Mouse (Mus musculus) liver, embryonic 11.5 days (tissue): ENCODE measurements around the gene Tfpi. TPM values are rescaled to one million over a fixed set of nuclear protein-coding genes. Genes with fewer than 3 reads are reported as not detected.
A peak's percentile ranks its signal among the peaks of the same experiment; 100 is the strongest.
"Not testable (repeated sequence)": the region's sequence is repeated elsewhere in the genome, so short reads cannot be mapped to it uniquely, and the experiment has no call there.

Experiments
- ATAC-seq: fragments of 200-750 bp; cut with Nextera tagmentation; replicated peaks from 2 replicates; pipeline ENCODE4 v1.8.0; 2017; ENCODE audit warnings: moderate number of reproducible peaks, mild to moderate bottlenecking, moderate TSS enrichment, moderate library complexity; ENCODE audit not compliant: low FRiP score
- DNase-seq: peaks from one replicate; pipeline ENCODE4 v3.0.0-alpha.2; 2017; ENCODE audit warnings: low spot score
- H3K27ac ChIP-seq: fragments of 300-500 bp; sonication (generic); 2 replicates; pipeline ENCODE4 v1.5.1; 2014; ENCODE audit warnings: mild to moderate bottlenecking, low read depth, low read length, control low read depth
- H3K27me3 ChIP-seq: fragments of 300-500 bp; sonication (generic); replicated peaks from 2 replicates; pipeline ENCODE4 v1.6.1; 2014; ENCODE audit warnings: low read length, mixed read lengths; ENCODE audit not compliant: control insufficient read depth, insufficient read depth
- H3K36me3 ChIP-seq: fragments of 300-500 bp; sonication (generic); 2 replicates; pipeline ENCODE4 v1.6.1; 2014; ENCODE audit warnings: mild to moderate bottlenecking, low read length, moderate library complexity, mixed read lengths; ENCODE audit not compliant: control insufficient read depth, insufficient read depth
- H3K4me1 ChIP-seq: fragments of 300-500 bp; sonication (generic); replicated peaks from 2 replicates; pipeline ENCODE4 v1.6.1; 2014; ENCODE audit warnings: low read length, mixed read lengths; ENCODE audit not compliant: control insufficient read depth, insufficient read depth
- H3K4me2 ChIP-seq: fragments of 300-500 bp; sonication (generic); 2 replicates; pipeline ENCODE4 v1.6.1; 2014; ENCODE audit warnings: mild to moderate bottlenecking, control low read depth, moderate library complexity
- H3K4me3 ChIP-seq: fragments of 300-500 bp; sonication (generic); 2 replicates; pipeline ENCODE4 v1.5.1; 2014; ENCODE audit warnings: low read depth, low read length, control low read depth
- H3K9ac ChIP-seq: fragments of 300-500 bp; sonication (generic); 2 replicates; pipeline ENCODE4 v1.6.1; 2014; ENCODE audit warnings: low read depth, low read length, control low read depth
- H3K9me3 ChIP-seq: fragments of 300-500 bp; sonication (generic); 2 replicates; pipeline ENCODE4 v1.6.1; 2016; ENCODE audit warnings: low read length, inconsistent platforms, mixed read lengths; ENCODE audit not compliant: control insufficient read depth
- WGBS: fragments of 180-500 bp; shearing (Covaris S2); extraction: QIAGEN DNeasy Blood & Tissue Kit; methylation state at CpG from one replicate; pipeline ENCODE4 v1.1.7; 2014; 5-methylcytosine and 5-hydroxymethylcytosine counted together
- polyA plus RNA-seq: library from polyadenylated mRNA; unstranded; fragments of >200 nt; fragmentation: Nextera tagmentation; extraction: Ambion mirVana; gene quantifications from 2 replicates; pipeline ENCODE4 v1.2.1, GENCODE M21; 2014

Tfpi gene
- polyA plus RNA-seq, 1 experiment from 2014 or later: 41.9 TPM

DNA sequence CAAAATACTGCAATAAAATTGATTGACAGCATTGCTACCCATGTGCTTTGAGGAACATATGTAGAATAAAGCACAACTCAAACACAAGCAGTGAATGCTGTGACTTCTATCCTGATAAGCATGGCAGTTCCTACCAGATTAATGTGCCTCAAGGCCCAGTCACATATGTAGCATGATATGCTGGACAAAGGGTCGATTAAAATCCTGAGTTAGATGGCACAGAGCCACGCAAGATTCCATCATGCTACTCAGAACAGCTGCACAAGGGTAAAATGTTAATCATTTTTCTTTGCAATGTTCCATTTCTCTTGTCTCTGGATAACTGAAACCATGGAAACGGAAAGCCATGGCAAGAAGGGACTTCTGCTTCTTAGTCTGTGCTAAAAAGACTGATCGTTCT is 80.0 kb downstream of the Tfpi start:
- no peak for ATAC-seq
- peaks cover 5% of the 10 kb centered on the region; the same call in 1 of the 2 replicates for H3K4me1 ChIP-seq
- H3K27ac ChIP-seq: no peak overlapping the region
- H3K27me3 ChIP-seq: no peaks in the 10 kb centered on the region
- 80% methylated on average over 4 of the region's 4 CpGs for whole genome bisulfite sequencing
- DNase-seq: no peak
- H3K9ac ChIP-seq: no peak overlapping the region
- H3K4me3 ChIP-seq: no peak overlapping the region
- H3K36me3 ChIP-seq: no peaks in the 10 kb centered on the region
- no peak overlapping the region for H3K4me2 ChIP-seq
- H3K9me3 ChIP-seq: no peaks in the 10 kb centered on the region

DNA sequence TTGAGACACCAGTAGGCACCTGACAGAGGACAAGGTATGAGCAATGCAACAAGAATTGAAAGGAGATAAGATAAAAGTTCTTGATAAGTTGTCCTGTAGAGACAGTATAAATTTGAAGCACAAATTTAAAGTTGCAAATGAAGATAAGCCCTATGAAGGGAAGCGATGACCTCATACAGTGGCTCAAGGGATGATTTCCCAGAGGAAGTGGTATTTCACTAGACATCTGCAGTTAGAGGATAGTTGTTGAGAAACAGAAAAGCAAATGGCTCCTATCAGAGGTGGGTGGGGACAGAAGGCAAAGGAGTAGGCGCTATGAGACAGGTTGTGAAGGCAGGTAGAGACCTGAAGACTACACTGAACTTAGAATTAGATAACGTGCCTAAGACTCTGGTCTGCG is 83.3 kb downstream of the Tfpi start:
- DNase-seq (no peak), ATAC-seq (no peak)
- Histone ChIP-seq H3K4me1 (peaks cover 5% of the 10 kb centered on the region; the same call in 1 of the 2 replicates), H3K4me2 (no peak overlapping the region), H3K27me3 (no peaks in the 10 kb centered on the region), H3K27ac (no peak overlapping the region), H3K4me3 (no peak overlapping the region), H3K9ac (no peak overlapping the region), H3K9me3 (no peaks in the 10 kb centered on the region), H3K36me3 (no peaks in the 10 kb centered on the region)
- 76% methylated on average over 4 of the region's 4 CpGs for WGBS

DNA sequence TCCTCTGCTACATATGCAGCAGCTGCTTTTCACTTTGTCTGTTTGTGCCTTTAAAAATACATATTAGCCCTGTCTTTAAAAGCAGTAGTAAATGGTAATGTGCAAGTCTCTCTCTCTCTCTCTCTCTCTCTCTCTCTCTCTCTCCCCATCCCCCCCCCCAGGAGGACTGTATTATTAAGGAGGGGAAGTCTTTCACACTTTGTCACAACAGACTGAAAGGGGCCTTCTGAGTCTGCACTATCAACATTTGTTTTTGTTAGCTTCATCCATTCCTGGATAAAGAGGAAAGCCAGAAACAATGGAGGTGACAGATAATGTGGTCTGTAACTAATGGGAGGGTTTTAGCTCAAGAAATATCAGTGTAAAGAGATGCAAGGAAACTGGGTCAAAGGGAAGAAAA is 87.5 kb downstream of the Tfpi start:
- Histone ChIP-seq H3K4me2 (no peak overlapping the region), H3K9me3 (no peaks in the 10 kb centered on the region), H3K9ac (no peak overlapping the region), H3K36me3 (no peaks in the 10 kb centered on the region), H3K27me3 (no peaks in the 10 kb centered on the region), H3K27ac (no peak overlapping the region; the same call in 1 of the 2 replicates), H3K4me3 (no peak overlapping the region), H3K4me1 (peaks cover 7% of the 10 kb centered on the region)
- ATAC-seq (no peak), DNase-seq (no peak)

DNA sequence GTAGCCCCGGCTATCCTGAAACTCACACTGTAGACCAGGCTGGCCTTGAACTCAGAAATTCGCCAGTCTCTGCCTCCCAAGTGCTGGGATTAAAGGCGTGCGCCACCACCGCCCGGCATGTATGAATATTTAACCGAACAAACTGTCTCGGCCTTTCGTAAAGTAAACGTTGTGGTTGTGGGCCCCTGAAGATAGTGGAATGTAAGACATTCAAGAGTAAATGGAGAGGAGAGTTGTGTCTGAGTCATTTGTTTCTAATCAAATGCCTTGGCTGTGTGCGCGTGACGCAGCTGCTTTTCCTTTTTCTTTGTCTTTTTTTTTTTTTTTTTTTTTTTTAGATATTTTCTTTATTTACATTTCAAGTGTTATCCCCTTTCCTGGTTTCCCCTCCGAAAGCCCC is 88.0 kb downstream of the Tfpi start:
- WGBS: 83% methylated on average over 14 of the region's 14 CpGs
- H3K4me3 ChIP-seq, H3K27me3 ChIP-seq, H3K9ac ChIP-seq, DNase-seq, H3K36me3 ChIP-seq, H3K4me1 ChIP-seq, H3K27ac ChIP-seq, H3K9me3 ChIP-seq, H3K4me2 ChIP-seq: not testable (repeated sequence)
- ATAC-seq: 0 out of 2 replicates have a peak, but pooled peaks have one; percentile 6

DNA sequence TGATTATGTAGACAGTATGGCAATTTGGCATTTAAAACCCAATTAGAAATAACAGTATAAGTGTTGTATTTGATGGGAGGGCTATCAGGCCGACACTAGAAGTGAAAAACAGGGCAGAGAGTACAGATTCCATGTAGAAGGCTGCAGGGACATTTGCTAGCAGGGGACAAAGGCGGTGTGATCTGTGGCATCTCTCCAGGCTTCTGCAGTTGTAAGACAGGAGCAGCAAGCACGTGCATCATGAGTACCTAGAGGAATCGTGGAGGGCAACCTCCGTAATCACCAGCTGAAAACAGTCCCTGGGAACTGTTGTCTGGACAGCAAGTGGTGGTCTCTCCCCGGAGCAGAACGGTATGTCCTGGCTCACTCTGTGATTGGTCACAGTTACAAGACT is 88.6 kb downstream of the Tfpi start:
- DNase-seq (peak; percentile 36), ATAC-seq (peak; percentile 33; the same call in 1 of the 2 replicates)
- WGBS: 61% methylated on average over 7 of the region's 7 CpGs
- H3K4me2 ChIP-seq: peak overlapping the region; percentile 46
- H3K4me3 ChIP-seq: no peak overlapping the region
- H3K9ac ChIP-seq: no peak overlapping the region
- H3K9me3 ChIP-seq: no peaks in the 10 kb centered on the region
- H3K4me1 ChIP-seq: peaks cover 3% of the 10 kb centered on the region
- H3K36me3 ChIP-seq: no peaks in the 10 kb centered on the region
- H3K27me3 ChIP-seq: no peaks in the 10 kb centered on the region
- peak overlapping the region; percentile 28; the same call in 1 of the 2 replicates for H3K27ac ChIP-seq

DNA sequence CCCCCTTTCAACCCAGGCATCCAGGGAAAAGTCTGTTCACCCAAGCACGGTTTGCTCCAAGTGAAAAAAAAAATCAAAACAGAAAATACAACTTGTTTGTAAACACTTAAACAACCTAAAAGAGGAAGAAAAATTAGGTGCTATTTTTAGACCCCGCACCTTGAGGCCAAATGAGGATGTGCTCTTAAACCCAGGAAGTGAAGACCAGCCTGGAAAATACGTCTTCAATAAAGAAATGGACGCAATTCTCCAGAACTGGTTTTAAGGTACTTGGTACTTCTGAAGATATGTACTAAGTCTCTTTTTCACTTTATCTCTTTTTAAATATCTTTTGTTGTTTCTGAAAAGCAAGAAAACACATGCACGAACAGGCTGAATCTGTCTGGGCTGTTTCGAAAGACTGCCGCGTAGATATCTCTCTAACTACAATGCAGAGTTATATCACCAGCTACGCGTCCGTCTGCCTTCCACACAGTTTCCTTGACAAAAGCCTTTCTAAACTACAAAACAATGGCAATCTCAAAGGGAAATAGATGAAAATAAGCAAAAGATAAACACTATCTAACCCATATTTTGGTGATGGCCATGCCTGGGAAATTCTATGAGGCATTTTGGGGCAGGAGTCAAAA is 89.1 kb downstream of the Tfpi start:
- Histone ChIP-seq H3K9me3 (no peaks in the 10 kb centered on the region), H3K27ac (no peak overlapping the region; the same call in 1 of the 2 replicates), H3K4me2 (peak overlapping the region; percentile 46), H3K4me3 (no peak overlapping the region; the same call in 1 of the 2 replicates), H3K4me1 (peaks cover 3% of the 10 kb centered on the region; the same call in 1 of the 2 replicates), H3K9ac (0 out of 2 replicates have a peak overlapping the region, but pooled peaks have one; percentile 15), H3K36me3 (no peaks in the 10 kb centered on the region), H3K27me3 (no peaks in the 10 kb centered on the region)
- DNase-seq: no peak
- ATAC-seq: no peak
- WGBS: 45% methylated on average over 11 of the region's 11 CpGs

DNA sequence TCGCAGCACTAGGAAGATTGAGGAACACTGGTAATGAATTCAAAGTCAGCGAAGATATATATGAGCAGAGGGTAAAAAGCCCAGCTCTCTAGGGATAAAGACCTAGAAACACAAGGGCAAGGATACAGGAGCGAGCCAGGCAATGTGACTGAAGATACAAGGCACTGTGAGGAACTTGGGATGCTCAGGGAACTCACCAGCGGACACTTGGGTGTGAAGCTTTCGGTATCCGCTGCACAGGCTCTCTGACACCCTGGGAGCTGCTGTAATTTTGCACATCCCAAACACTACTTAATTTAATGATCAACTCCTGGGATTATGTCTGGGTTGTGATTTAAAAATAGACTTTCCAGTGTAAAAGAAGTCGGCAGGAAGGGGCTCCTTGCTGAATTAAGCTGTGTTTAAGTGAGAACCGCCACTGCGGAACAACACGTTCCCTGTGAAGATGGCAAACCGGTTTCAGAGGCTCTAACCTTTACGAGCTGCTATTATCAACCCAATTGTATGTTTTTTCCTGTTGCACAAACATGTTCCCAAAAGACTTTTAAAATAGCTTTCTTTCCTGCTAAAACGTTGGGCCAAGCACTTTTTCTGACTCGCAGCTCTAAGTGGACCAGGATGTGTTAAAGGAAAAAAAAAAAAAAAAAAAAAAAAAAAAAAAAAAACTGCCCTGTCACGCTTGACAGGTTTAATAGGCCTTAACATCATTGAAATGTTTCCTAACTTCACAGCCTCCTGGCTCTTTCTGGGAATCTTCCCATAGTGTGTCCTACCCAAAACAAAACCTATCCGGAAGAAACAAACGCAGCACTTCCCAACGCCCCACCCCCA is 89.8 kb downstream of the Tfpi start:
- no peak for ATAC-seq
- Histone ChIP-seq H3K4me1 (peaks cover 3% of the 10 kb centered on the region; the same call in 1 of the 2 replicates), H3K4me3 (no peak overlapping the region), H3K9ac (0 out of 2 replicates have a peak overlapping the region, but pooled peaks have one; percentile 15), H3K36me3 (no peaks in the 10 kb centered on the region), H3K9me3 (no peaks in the 10 kb centered on the region), H3K27me3 (no peaks in the 10 kb centered on the region), H3K4me2 (peak overlapping the region; percentile 46), H3K27ac (no peak overlapping the region)
- WGBS: 58% methylated on average over 18 of the region's 18 CpGs
- DNase-seq: no peak

DNA sequence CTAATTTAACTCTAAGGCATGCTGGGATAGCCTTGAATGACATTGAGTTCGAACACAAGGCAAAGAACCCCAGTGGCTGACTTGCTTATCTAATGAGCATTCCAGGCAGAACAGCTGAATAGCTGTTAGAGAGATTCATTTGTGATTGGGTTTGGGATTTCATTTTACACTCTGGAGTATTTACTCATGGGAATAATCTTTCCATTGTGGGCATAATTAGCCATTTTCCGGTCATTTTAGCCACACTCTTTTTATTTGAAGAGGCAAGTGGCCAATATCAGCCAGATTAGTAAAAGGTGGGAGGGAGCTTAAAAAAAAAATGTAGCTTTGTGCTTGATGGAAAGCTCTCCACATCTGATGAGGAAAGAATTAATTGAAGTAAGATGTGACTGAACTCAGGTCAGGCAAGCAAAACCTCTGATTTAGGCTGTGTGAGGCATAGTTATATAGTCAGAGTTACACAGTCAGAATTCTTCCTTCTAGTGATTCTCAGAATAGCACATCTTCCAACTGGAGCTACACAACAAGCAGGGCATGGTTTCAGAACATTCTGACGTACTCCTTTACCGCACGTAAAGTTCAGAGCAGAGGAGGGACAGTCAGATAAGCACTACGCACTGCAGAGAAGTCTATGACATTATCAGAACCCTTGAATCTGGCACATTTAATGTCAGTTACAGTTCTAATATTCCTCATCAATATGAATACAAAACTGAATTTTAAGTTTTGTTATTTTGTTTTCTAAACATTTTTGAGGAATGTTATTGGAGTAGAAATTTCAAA is 91.5 kb downstream of the Tfpi start:
- H3K4me3 ChIP-seq: no peak overlapping the region
- H3K27ac ChIP-seq: no peak overlapping the region
- no peak for DNase-seq
- peaks cover 3% of the 10 kb centered on the region; the same call in 1 of the 2 replicates for H3K4me1 ChIP-seq
- no peaks in the 10 kb centered on the region for H3K36me3 ChIP-seq
- ATAC-seq: peak; percentile 59; the same call in 1 of the 2 replicates
- H3K9me3 ChIP-seq: no peaks in the 10 kb centered on the region
- H3K4me2 ChIP-seq: no peak overlapping the region
- 54% methylated on average over 6 of the region's 6 CpGs for WGBS
- H3K27me3 ChIP-seq: no peaks in the 10 kb centered on the region
- H3K9ac ChIP-seq: no peak overlapping the region
